Mouse (Mus musculus) forebrain, postnatal 0 days (tissue): ENCODE data around the gene Trp53tg5. TPM values are rescaled to one million over a fixed set of nuclear protein-coding genes. Genes with fewer than 3 reads are reported as not detected.

ENCODE experiments used
- ATAC-seq: fragments of 200-750 bp; cut with Nextera tagmentation; 2 replicates; pipeline ENCODE4 v1.8.0; 2017; ENCODE audit warnings: mild to moderate bottlenecking, moderate library complexity
- DNase-seq: peaks from one replicate; pipeline ENCODE4 v3.0.0-alpha.2; 2015
- H3K27ac ChIP-seq: fragments of 300-500 bp; sonication (generic); 2 replicates; pipeline ENCODE4 v1.5.1; 2014; ENCODE audit warnings: low read depth, mild to moderate bottlenecking, antibody characterized with exemption, low read length, moderate library complexity, mixed read lengths
- H3K27me3 ChIP-seq: fragments of 300-500 bp; sonication (generic); 2 replicates; pipeline ENCODE4 v1.6.1; 2014; ENCODE audit warnings: mild to moderate bottlenecking, low read length, mixed read lengths; ENCODE audit not compliant: insufficient read depth
- H3K36me3 ChIP-seq: fragments of 300-500 bp; sonication (generic); 2 replicates; pipeline ENCODE4 v1.6.1; 2014; ENCODE audit warnings: mild to moderate bottlenecking, moderate library complexity; ENCODE audit not compliant: insufficient read depth
- H3K4me1 ChIP-seq: fragments of 300-500 bp; sonication (generic); 2 replicates; pipeline ENCODE4 v1.6.1; 2014; ENCODE audit warnings: antibody characterized with exemption; ENCODE audit not compliant: insufficient read depth
- H3K4me2 ChIP-seq: fragments of 300-500 bp; sonication (generic); 2 replicates; pipeline ENCODE4 v1.6.1; 2014; ENCODE audit warnings: low read depth, mild to moderate bottlenecking, moderate library complexity
- H3K4me3 ChIP-seq: fragments of 300-500 bp; sonication (generic); 2 replicates; pipeline ENCODE4 v1.5.1; 2014; ENCODE audit warnings: low read depth, low read length, mixed read lengths
- H3K9ac ChIP-seq: fragments of 300-500 bp; sonication (generic); 2 replicates; pipeline ENCODE4 v1.6.1; 2014; ENCODE audit warnings: mild to moderate bottlenecking
- H3K9me3 ChIP-seq: fragments of 300-500 bp; sonication (generic); 2 replicates; pipeline ENCODE4 v1.6.1; 2016; ENCODE audit warnings: low read length
- CTCF ChIP-seq: sonication (generic); IDR thresholded peaks from 2 replicates; pipeline ENCODE4 v1.5.1; 2016; ENCODE audit warnings: antibody characterized with exemption, control low read depth, low read depth
- WGBS: fragments of 180-500 bp; shearing (Covaris S2); extraction: QIAGEN DNeasy Blood & Tissue Kit; methylation state at CpG from one replicate; pipeline ENCODE4 v1.1.7; 2014; 5-methylcytosine and 5-hydroxymethylcytosine counted together
- polyA plus RNA-seq: library from polyadenylated mRNA; unstranded; fragments of >200 nt; fragmentation: Nextera tagmentation; extraction: Ambion mirVana; gene quantifications from 2 replicates; pipeline ENCODE4 v1.2.1, GENCODE M21; 2015
- total RNA-seq: library from RNA; depleted of rRNA; stranded (reverse); fragments of >200 nt; gene quantifications from 2 replicates; pipeline ENCODE4 v1.2.3, GENCODE M21; 2014

Gene Trp53tg5
- total and polyA plus RNA-seq, 2 experiments from 2014 or later, result not detected

DNA sequence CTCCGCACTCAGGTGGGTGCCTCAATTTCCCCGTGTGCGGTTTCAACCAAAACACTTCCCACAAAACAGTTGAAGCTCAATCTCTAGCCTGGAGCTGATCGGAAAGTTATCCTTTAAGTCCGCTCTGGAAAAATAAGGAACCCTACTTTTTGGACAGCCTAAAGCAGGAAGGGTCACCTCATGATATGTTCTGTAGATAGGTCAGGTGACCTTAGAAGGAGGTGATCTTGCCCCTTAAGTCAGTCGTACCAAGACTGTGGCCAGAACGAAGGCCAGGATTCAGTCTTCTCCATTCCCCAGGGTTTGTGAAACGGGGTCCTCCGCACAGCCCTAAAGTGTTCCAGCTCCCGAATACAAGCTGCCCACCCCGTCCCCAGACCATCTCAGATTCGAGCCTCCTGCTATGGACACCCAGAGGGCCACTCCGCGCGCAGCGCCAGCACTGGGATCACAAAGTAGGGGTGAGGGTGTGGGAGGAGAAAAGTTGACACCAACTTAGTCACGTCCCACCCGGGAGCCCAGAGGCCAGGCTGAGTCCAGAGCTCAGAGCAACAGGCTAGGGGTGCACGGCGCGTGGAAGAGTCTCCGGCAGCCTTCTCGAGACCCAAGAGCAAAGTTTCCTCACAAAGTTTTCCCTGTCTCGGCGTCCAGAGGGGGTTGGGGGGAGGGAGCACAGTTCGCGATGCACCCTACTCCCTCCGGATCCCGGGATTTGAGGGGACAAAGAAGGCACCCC is 31.0 kb downstream of the Trp53tg5 start:
- H3K27ac ChIP-seq, result no peak overlapping the region

DNA sequence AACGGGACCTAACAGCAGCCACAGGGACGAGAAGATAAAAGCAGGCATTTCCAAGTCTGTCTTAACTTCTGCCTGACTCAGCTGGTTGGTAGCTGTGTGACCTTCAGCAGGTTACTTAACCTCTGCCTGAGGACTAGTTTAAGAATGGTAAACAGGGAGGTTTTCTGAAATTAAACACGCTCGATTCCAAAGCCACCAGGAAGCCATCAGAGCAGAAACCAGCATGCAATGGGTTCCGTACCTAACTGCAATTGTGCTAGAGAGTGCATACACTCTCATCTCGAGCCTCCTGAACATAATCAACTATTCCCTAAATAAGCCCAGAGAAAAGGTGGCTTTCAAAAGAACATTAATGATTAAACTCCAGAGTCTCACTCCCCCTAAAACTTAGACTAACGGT is 31.8 kb downstream of the Trp53tg5 start:
- peak overlapping the region; percentile 5; the same call in 1 of the 2 replicates for H3K4me3 ChIP-seq
- H3K9me3 ChIP-seq, result no peaks in the 10 kb centered on the region
- no peaks in the 10 kb centered on the region; the same call in 1 of the 2 replicates for H3K4me1 ChIP-seq
- WGBS, result 38% methylated on average over 7 of the region's 7 CpGs
- H3K27me3 ChIP-seq, result peaks cover 11% of the 10 kb centered on the region
- H3K36me3 ChIP-seq, result no peaks in the 10 kb centered on the region
- no peak overlapping the region for H3K27ac ChIP-seq
- 0 out of 2 replicates have a peak overlapping the region, but pooled peaks have one; percentile 81 for H3K4me2 ChIP-seq
- H3K9ac ChIP-seq, result no peak overlapping the region
- no peak for DNase-seq
- ATAC-seq, result no peak
- TF ChIP-seq CTCF, result no peak

More for the DNA sequence above, 31.0 kb downstream of the Trp53tg5 start:
- Histone ChIP-seq H3K36me3 (no peaks in the 10 kb centered on the region), H3K4me1 (no peaks in the 10 kb centered on the region; the same call in 1 of the 2 replicates), H3K4me2 (peak overlapping the region; percentile 81), H3K27me3 (peaks cover 11% of the 10 kb centered on the region), H3K9me3 (no peaks in the 10 kb centered on the region), H3K9ac (peak overlapping the region; percentile 49), H3K4me3 (peak overlapping the region; percentile 45)
- no peak for TF ChIP-seq CTCF
- 4% methylated on average over 29 of the region's 29 CpGs for WGBS
- DNase-seq, result no peak
- peak; percentile 24 for ATAC-seq

DNA sequence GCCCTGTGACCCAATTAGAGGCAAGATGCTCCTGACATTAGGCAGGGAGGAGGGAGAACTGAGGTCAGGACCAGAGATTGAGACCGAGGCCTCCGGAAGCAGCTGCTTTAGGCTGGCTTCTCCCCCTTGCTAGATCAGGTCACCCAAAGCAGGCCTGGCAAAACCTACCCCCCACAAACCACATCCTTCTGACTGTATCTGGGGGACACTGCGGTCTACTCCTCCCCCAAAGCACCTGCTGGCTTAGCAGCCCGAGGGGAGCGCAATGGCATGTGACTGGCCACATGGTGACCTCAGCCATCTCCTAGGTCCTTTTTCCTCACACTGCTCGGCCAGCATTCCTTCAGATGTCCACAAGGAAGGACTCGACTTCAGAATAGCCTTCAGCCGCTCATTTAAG is 32.4 kb downstream of the Trp53tg5 start:
- H3K4me1 ChIP-seq, result no peaks in the 10 kb centered on the region; the same call in 1 of the 2 replicates
- no peak overlapping the region for H3K9ac ChIP-seq
- no peak overlapping the region for H3K4me2 ChIP-seq
- peaks cover 11% of the 10 kb centered on the region for H3K27me3 ChIP-seq
- ATAC-seq (no peak), DNase-seq (no peak)
- no peak overlapping the region for H3K27ac ChIP-seq
- no peaks in the 10 kb centered on the region for H3K9me3 ChIP-seq
- 53% methylated on average over 8 of the region's 8 CpGs for WGBS
- TF ChIP-seq CTCF, result no peak
- H3K36me3 ChIP-seq, result no peaks in the 10 kb centered on the region
- no peak overlapping the region for H3K4me3 ChIP-seq

DNA sequence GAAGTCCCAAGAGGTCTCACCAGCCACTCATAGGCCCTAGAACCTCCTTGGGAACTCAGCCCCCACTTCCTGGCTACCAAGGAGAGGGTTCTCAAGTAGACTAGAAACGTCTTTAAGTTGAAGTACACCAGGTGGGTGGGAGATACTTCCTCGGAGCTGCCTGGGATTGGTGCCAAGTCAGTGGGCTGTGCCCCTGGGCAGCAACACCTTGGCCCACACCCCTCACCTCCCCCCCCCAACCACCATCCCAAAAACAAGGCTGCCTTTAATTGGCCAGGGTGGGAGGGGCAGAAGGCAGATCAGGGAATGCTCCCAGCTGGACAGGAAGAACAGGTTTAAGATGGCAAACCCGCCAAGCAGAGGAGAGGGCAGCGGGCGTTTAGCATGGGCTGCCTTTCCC is 33.2 kb downstream of the Trp53tg5 start:
- no peaks in the 10 kb centered on the region for H3K36me3 ChIP-seq
- ATAC-seq (no peak), DNase-seq (no peak)
- no peak for TF ChIP-seq CTCF
- H3K4me1 ChIP-seq, result no peaks in the 10 kb centered on the region; the same call in 1 of the 2 replicates
- no peak overlapping the region for H3K27ac ChIP-seq
- no peak overlapping the region for H3K4me2 ChIP-seq
- no peak overlapping the region for H3K4me3 ChIP-seq
- WGBS, result 78% methylated on average over 5 of the region's 5 CpGs
- no peaks in the 10 kb centered on the region for H3K9me3 ChIP-seq
- H3K9ac ChIP-seq, result no peak overlapping the region
- H3K27me3 ChIP-seq, result peaks cover 11% of the 10 kb centered on the region

DNA sequence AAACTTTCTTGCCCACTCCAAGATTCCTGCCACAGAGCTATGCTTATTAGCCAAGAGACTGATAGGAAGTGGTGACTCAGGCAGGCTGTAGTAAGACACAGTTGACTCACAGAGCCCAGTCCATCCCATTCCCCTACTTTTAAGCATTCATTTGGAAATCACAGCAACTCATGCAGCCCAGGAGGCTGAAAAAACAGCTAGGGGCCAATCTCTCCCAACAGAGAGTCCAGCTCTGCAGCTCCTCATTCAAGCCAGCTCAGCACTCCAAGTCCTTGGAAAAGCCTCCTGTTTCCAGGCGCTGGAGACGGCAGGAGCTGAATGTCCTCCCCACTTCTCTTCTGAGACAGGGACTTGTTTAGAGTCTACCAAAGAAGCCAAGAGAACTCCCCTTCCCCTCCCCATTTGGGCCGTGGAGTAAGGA is 34.5 kb downstream of the Trp53tg5 start:
- no peak for ATAC-seq
- no peak for TF ChIP-seq CTCF

DNA sequence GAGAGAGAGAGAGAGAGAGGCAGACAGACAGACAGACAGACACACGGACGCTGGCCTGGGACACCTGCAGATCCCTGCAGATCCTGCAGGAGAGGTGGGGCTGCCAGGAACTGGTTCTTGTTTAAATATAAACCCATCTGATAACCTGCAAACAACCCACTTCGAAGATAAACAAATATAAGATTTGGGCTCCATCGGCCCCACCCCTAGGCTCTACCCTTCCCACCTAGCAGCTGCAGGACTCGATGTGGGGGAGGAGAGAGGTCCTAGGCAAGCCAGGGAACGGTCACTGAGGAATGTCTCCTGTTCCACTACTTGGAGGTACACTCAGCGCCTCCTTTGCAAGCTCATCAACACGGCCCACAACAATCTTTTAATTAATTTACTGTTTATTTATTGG is 35.3 kb downstream of the Trp53tg5 start:
- no peak overlapping the region for H3K27ac ChIP-seq
- H3K27me3 ChIP-seq, result peaks cover 11% of the 10 kb centered on the region
- no peaks in the 10 kb centered on the region; the same call in 1 of the 2 replicates for H3K4me1 ChIP-seq
- no peaks in the 10 kb centered on the region for H3K9me3 ChIP-seq
- 76% methylated on average over 8 of the region's 8 CpGs for WGBS
- H3K4me3 ChIP-seq, result no peak overlapping the region
- H3K9ac ChIP-seq, result no peak overlapping the region
- no peak for TF ChIP-seq CTCF
- DNase-seq (no peak), ATAC-seq (no peak)
- H3K4me2 ChIP-seq, result no peak overlapping the region
- H3K36me3 ChIP-seq, result no peaks in the 10 kb centered on the region

More for the DNA sequence above, 34.5 kb downstream of the Trp53tg5 start:
- Histone ChIP-seq H3K27me3 (peaks cover 11% of the 10 kb centered on the region), H3K36me3 (no peaks in the 10 kb centered on the region), H3K9me3 (no peaks in the 10 kb centered on the region), H3K4me1 (no peaks in the 10 kb centered on the region; the same call in 1 of the 2 replicates), H3K9ac (no peak overlapping the region), H3K27ac (no peak overlapping the region), H3K4me3 (no peak overlapping the region), H3K4me2 (no peak overlapping the region)
- no peak for DNase-seq
- WGBS, result 67% methylated on average over 3 of the region's 3 CpGs

DNA sequence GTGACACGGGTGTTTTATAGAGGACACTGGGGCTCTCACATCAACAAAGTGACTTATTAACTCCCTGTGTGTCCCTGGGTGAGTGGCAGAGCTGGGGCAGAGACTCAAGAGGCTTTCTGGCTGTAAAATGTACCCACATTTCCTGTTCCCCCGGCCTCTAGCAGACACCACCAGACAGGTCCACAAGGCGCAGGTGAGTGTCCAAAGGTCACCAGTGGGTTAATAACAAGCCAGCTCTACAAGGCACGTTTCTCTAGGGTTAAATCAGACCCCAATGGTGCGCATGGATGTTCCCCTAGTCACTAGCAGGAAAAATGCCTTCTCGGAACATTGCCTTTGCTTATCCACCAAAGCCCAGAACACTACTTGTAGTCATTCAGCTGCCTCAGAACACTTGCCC is 35.8 kb downstream of the Trp53tg5 start:
- Histone ChIP-seq H3K4me1 (no peaks in the 10 kb centered on the region; the same call in 1 of the 2 replicates), H3K9me3 (no peaks in the 10 kb centered on the region), H3K4me3 (no peak overlapping the region), H3K27ac (no peak overlapping the region), H3K9ac (no peak overlapping the region), H3K36me3 (no peaks in the 10 kb centered on the region), H3K4me2 (no peak overlapping the region), H3K27me3 (peaks cover 9% of the 10 kb centered on the region)
- no peak for TF ChIP-seq CTCF
- DNase-seq (no peak), ATAC-seq (no peak)
- WGBS, result 78% methylated on average over 6 of the region's 6 CpGs
